Mouse (Mus musculus) kidney, adult 2 months (tissue): Measurements from ENCODE around the gene Kiss1r. TPM values are rescaled to one million over a fixed set of nuclear protein-coding genes. Genes with fewer than 3 reads are reported as not detected.
A peak's percentile ranks its signal among the peaks of the same experiment; 100 is the strongest.

Experiments used
- DNase-seq: peaks from one replicate; pipeline ENCODE4 v3.0.0; 2021
- H3K27ac ChIP-seq: fragments of 200-500 bp; 2 replicates; pipeline ENCODE4 v1.5.1; 2012; ENCODE audit warnings: low read depth, low read length, control low read depth, inconsistent platforms; ENCODE audit not compliant: insufficient read depth
- H3K27me3 ChIP-seq: fragments of 200-500 bp; replicated peaks from 2 replicates; pipeline ENCODE4 v1.6.1; 2012; ENCODE audit warnings: mild to moderate bottlenecking, moderate library complexity, low read length, inconsistent platforms; ENCODE audit not compliant: control insufficient read depth, insufficient read depth
- H3K36me3 ChIP-seq: fragments of 200-500 bp; 2 replicates; pipeline ENCODE4 v1.6.1; 2012; ENCODE audit warnings: mild to moderate bottlenecking, moderate library complexity, low read length, inconsistent platforms; ENCODE audit not compliant: control insufficient read depth, insufficient read depth
- H3K4me1 ChIP-seq: fragments of 200-500 bp; 2 replicates; pipeline ENCODE4 v1.6.1; 2011; ENCODE audit warnings: low read length; ENCODE audit not compliant: control insufficient read depth, insufficient read depth
- H3K4me3 ChIP-seq: fragments of 200-500 bp; 2 replicates; pipeline ENCODE4 v1.5.1; 2011; ENCODE audit warnings: mild to moderate bottlenecking, low read depth, low read length, control low read depth; ENCODE audit not compliant: insufficient read depth
- CTCF ChIP-seq: fragments of 200-500 bp; conservative IDR thresholded peaks from 2 replicates; pipeline ENCODE4 v1.5.1; 2011; ENCODE audit warnings: low read depth, mild to moderate bottlenecking, control low read depth, low read length, moderate library complexity, mixed read lengths; ENCODE audit not compliant: insufficient read depth, insufficient read length
- POLR2A ChIP-seq: fragments of 200-500 bp; IDR thresholded peaks from one replicate; pipeline ENCODE4 v1.6.1; 2011; ENCODE audit warnings: low read depth, low read length, control low read depth
- WGBS: fragments of 180-500 bp; shearing (Covaris S2); methylation state at CpG from one replicate; pipeline ENCODE4 v1.1.7; 2018; 5-methylcytosine and 5-hydroxymethylcytosine counted together
- polyA plus RNA-seq: library from polyadenylated mRNA; depleted of rRNA; stranded (reverse); fragments of >200 nt; gene quantifications from 2 replicates; pipeline ENCODE4 v1.2.3, GENCODE M21; 2012

Gene Kiss1r
- polyA plus RNA-seq, 1 experiment = 5.6 TPM

DNA sequence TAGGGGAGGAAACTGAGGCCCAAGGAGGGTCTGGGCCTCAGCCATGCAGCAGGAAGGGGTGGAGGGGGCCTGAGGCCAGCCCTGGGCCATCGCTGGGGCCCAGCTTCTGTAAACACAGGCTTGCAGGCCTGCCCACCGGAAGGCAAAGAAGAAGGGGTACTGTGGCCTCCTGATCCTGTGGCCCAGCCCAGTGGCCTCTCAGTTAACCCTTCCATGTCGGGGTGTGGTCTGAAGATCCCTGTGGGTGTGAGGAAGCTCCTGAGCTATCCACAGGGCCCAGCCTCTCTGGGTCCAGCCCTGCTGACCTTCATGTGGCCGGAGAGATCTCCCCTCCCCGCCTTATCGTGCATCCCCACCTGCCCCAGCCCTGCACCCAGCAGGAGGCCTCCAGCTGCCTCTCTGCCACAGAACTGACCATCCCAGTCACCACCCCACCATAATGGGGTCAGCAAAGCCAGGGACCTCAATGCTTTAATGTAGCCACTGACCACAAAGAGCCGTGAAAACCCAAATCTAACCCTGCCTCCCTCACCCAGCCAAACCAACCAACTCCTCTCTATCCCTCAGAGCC lies 30.1 kb downstream of the Kiss1r start:
- peaks cover 20% of the 10 kb centered on the region; the same call in 1 of the 2 replicates for H3K4me1 ChIP-seq
- no peaks in the 10 kb centered on the region for H3K36me3 ChIP-seq
- no peak for DNase-seq
- peak overlapping the region; percentile 91 for H3K27ac ChIP-seq
- H3K27me3 ChIP-seq = no peaks in the 10 kb centered on the region
- peak overlapping the region; percentile 25 for H3K4me3 ChIP-seq
- TF ChIP-seq POLR2A (no peak), CTCF (no peak)
- WGBS = 48% methylated on average over 7 of the region's 7 CpGs

DNA sequence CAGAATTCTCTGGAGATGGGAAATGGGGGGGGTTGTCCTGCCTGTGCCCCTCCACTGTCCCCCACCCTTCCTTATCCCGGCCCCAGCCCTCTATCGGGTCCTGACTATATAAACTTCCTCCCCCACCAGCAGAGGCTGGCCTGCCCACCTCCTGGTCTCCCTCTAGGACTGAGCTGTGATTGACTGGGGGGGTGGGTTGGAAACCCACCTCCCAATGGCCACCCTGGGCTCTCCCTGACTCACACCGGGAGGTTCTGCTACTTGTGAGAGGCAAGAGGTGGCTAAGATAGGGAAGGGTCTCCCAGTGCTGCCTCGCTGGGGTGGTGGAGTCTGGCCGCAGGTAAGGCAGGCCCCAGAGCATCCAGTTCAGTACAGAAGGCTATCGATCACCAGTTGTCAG lies 30.7 kb downstream of the Kiss1r start:
- 79% methylated on average over 6 of the region's 6 CpGs for WGBS
- no peak for DNase-seq
- Histone ChIP-seq H3K4me1 (peaks cover 20% of the 10 kb centered on the region; the same call in 1 of the 2 replicates), H3K4me3 (no peak overlapping the region), H3K36me3 (no peaks in the 10 kb centered on the region), H3K27me3 (no peaks in the 10 kb centered on the region), H3K27ac (no peak overlapping the region)
- no peak for TF ChIP-seq POLR2A
- TF ChIP-seq CTCF = no peak

DNA sequence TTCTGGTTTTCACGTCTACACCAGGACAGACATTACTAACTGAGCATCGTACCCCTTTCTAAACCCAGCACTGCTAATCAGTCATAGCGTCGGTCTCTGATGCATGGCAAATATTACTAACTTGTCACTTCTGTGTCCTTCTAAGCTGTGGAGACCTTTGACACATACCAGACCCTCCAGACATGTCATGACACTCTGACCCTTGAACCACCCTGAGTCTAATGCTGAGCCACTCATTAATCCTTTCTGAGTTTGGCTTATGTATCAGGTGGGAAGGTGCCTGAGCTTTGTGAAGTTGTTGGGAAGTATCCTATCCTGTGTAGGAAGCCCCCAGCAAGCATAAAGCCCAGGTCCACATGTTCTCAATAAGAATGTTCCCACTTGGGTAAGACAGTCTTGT lies 33.1 kb downstream of the Kiss1r start:
- H3K27me3 ChIP-seq = no peaks in the 10 kb centered on the region
- no peaks in the 10 kb centered on the region for H3K36me3 ChIP-seq
- no peak for TF ChIP-seq CTCF
- TF ChIP-seq POLR2A = no peak
- no peak overlapping the region for H3K27ac ChIP-seq
- WGBS = 67% methylated on average over 4 of the region's 4 CpGs
- DNase-seq = peak; percentile 73
- H3K4me3 ChIP-seq = no peak overlapping the region
- H3K4me1 ChIP-seq = peaks cover 14% of the 10 kb centered on the region; the same call in 1 of the 2 replicates

DNA sequence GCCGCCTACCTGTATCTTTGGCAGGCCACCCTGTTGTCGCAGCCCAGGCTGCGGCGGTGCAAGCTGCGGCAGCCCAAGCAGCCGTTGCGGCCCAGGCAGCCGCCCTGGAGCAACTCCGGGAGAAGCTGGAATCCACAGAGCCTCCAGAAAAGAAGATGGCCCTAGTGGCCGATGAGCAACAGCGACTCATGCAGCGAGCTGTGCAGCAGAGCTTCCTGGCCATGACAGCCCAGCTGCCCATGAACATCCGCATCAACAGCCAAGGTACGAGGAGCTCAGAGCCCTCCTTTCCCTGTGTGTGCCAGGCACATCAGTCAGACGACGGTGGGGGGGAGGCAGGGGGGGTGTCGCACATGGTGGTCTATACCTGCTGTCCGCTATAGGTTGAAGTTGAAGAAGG lies 33.9 kb downstream of the Kiss1r start:
- TF ChIP-seq CTCF (no peak), POLR2A (no peak)
- no peak overlapping the region for H3K27ac ChIP-seq
- H3K4me1 ChIP-seq = peaks cover 10% of the 10 kb centered on the region; the same call in 1 of the 2 replicates
- WGBS = 82% methylated on average over 18 of the region's 18 CpGs
- H3K4me3 ChIP-seq = no peak overlapping the region
- no peak for DNase-seq
- H3K36me3 ChIP-seq = no peaks in the 10 kb centered on the region
- H3K27me3 ChIP-seq = no peaks in the 10 kb centered on the region

DNA sequence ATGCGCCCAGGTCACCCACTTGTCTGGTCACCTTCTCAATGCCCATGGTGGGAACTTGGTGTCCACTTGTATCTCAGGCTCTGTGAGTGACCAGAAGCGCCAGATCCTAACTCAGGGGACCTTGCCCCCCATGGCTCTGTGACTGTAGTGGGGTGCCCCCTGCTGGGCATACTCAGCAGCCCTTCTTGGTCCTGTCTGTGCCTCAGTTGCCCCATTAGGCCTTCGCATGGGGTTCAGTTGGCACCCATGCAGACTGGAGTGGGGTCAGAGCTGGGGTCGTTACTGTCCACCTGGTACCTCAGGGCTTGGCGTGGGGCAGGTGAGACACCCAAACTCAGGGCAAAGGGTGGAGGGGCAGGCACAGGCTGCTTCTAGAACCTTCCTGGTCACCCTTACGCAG lies 37.2 kb downstream of the Kiss1r start:
- WGBS = 72% methylated on average over 6 of the region's 6 CpGs
- Histone ChIP-seq H3K27ac (no peak overlapping the region), H3K4me3 (no peak overlapping the region), H3K4me1 (peaks cover 10% of the 10 kb centered on the region; the same call in 1 of the 2 replicates), H3K27me3 (no peaks in the 10 kb centered on the region), H3K36me3 (no peaks in the 10 kb centered on the region)
- peak; percentile 58 for DNase-seq
- TF ChIP-seq POLR2A = no peak
- TF ChIP-seq CTCF = peak; percentile 69

DNA sequence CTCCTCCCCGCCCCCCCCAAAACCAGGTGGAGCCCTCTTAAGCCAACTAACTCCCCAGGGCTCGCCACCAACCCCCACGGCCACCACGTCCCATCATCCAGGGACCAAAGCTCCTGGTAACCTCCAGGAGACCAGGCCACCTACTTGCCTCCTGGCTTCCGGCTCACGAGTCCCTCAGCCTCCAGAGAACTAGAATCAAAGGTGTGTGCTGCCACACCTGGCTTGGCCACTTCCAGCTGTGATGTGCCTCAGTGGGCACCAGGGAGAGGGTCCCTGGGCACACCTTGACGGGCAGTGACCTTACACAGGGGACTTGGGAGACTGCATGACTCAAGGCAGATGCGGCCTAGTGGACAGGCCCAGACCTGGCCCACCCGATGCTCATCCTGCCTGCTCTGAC lies 38.9 kb downstream of the Kiss1r start:
- no peak for DNase-seq
- no peak for TF ChIP-seq CTCF
- no peak for TF ChIP-seq POLR2A
- H3K27ac ChIP-seq = no peak overlapping the region
- no peak overlapping the region for H3K4me3 ChIP-seq
- H3K27me3 ChIP-seq = no peaks in the 10 kb centered on the region
- 83% methylated on average over 9 of the region's 9 CpGs for WGBS
- peaks cover 3% of the 10 kb centered on the region; the same call in 1 of the 2 replicates for H3K4me1 ChIP-seq
- H3K36me3 ChIP-seq = no peaks in the 10 kb centered on the region

DNA sequence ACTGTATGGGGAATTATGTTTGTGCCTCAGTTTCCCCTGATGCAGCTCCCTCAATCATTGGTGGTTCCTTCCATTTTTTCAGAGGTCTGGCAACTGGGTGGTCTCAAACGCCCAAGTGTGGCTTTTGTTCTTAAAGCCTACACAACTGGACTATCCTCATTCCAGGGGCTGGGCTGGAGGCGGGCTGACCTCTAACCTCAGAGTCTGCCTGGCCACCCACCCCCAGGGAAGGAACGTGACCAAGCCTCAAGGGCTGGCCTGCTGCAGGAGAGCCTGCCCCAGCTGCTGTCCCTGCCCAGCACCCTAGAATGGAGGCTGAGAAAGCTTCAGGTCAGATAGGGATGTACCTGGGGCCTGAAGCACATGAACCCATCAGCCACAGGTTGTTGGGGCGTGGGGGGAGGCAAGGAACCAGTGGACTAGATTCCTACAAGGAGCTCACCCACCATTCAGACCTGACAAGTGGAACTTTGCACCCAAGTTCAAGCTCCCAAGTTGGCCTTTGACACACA lies 39.9 kb downstream of the Kiss1r start:
- H3K27ac ChIP-seq = no peak overlapping the region
- WGBS = 59% methylated on average over 4 of the region's 4 CpGs
- TF ChIP-seq CTCF (no peak), POLR2A (no peak)
- H3K4me3 ChIP-seq = no peak overlapping the region
- no peaks in the 10 kb centered on the region for H3K27me3 ChIP-seq
- peaks cover 5% of the 10 kb centered on the region; the same call in 1 of the 2 replicates for H3K4me1 ChIP-seq
- DNase-seq = no peak
- H3K36me3 ChIP-seq = no peaks in the 10 kb centered on the region
